In the genomic region with DNA sequence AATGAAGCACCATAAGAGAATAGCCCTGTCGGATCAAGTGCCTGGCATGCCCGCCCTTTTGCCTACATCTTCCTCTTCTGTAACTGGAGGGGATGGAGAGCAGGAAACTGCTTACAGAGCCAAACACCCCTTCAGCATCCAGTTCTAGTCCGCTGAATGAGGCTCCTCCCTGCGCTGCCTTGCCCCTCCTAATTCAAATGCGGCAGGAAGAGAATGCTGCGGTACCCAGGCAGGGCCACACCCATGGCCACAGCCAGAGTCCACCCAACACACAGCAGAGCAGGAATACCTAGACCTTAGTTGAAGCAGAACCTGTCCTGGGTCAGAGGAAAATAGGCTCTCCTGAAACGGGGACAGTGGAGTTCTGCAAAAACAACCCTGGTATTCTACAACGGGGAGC, we compare ENCODE assay signal across 17 mouse cellular contexts.
DNase-seq lines count a peak whose midpoint lies in the region; ATAC-seq and TF ChIP-seq lines count a peak whose summit lies in the region.
"Had no signal": no experiment of that assay in that cellular context is flagged by ENCODE, and none has a peak within 500 bp of the region (broad histone marks: within the 10 kb centered on the region; RNA-seq: fewer than 3 reads in every experiment).

No protein-coding gene starts in this region.

- H3K9ac ChIP-seq in limb, embryonic 11.5 days (ENCODE audit: low read length): no peak overlapping the region
- no peak overlapping the region for H3K9ac ChIP-seq in ES-Bruce4 (ENCODE audit: low read depth, poor library complexity, severe bottlenecking)
- H3K9ac ChIP-seq: embryonic facial prominence, embryonic 15.5 days; limb, embryonic 15.5 days had no signal

- no peak for TF ChIP-seq EP300 in ES-Bruce4 (IDR thresholded peaks at IDR 0.05; ENCODE audit: insufficient read depth, low read depth, low read length)

- H3K27me3 ChIP-seq in limb, embryonic 11.5 days (ENCODE audit: control insufficient read depth, insufficient read depth, low read length): peaks cover 64% of the 10 kb centered on the region
- peaks cover 90% of the 10 kb centered on the region for H3K27me3 ChIP-seq in limb, embryonic 10.5 days (ENCODE audit: low read depth, poor library complexity, severe bottlenecking)
- no peaks in the 10 kb centered on the region for H3K27me3 ChIP-seq in ES-Bruce4 (ENCODE audit: control insufficient read depth, insufficient read depth, low read length, poor library complexity, severe bottlenecking)
- H3K27me3 ChIP-seq in embryonic facial prominence, embryonic 10.5 days (replicated peaks; ENCODE audit: low read depth, poor library complexity, severe bottlenecking): peaks cover 91% of the 10 kb centered on the region

- 18% methylated on average over 8 of the region's 8 CpGs for WGBS in limb, embryonic 11.5 days
- WGBS in limb, embryonic 10.5 days: 23% methylated on average over 8 of the region's 8 CpGs
- 20% methylated on average over 8 of the region's 8 CpGs for WGBS in embryonic facial prominence, embryonic 10.5 days

- TF ChIP-seq CTCF in ES-Bruce4 (IDR thresholded peaks at IDR 0.05; ENCODE audit: low read depth, low read length): no peak

- H3K27ac ChIP-seq in limb, embryonic 11.5 days (replicated peaks; ENCODE audit: low read depth, low read length): no peak overlapping the region
- H3K27ac ChIP-seq in limb, embryonic 10.5 days: no peak overlapping the region
- H3K27ac ChIP-seq in ES-Bruce4 (ENCODE audit: insufficient read depth, low read length): peak overlapping the region; percentile 55
- H3K27ac ChIP-seq in embryonic facial prominence, embryonic 10.5 days (replicated peaks): no peak overlapping the region
- H3K27ac ChIP-seq: embryonic facial prominence, embryonic 15.5 days; forebrain, embryonic 10.5 days; limb, embryonic 15.5 days had no signal

- no peak for TF ChIP-seq POLR2A in ES-Bruce4 (IDR thresholded peaks at IDR 0.05; ENCODE audit: insufficient read depth, low read length)

- peaks cover 37% of the 10 kb centered on the region for H3K4me1 ChIP-seq in limb, embryonic 11.5 days (ENCODE audit: control insufficient read depth, insufficient read depth, low read length)
- peaks cover 86% of the 10 kb centered on the region for H3K4me1 ChIP-seq in limb, embryonic 10.5 days
- H3K4me1 ChIP-seq in ES-Bruce4 (ENCODE audit: control insufficient read depth, insufficient read depth, low read length): peaks cover 26% of the 10 kb centered on the region
- H3K4me1 ChIP-seq in embryonic facial prominence, embryonic 10.5 days: peaks cover 98% of the 10 kb centered on the region

- no peak for ATAC-seq in limb, embryonic 11.5 days (ENCODE audit: insufficient number of reproducible peaks, low FRiP score, low TSS enrichment, low read depth)

- peak; percentile 32 for DNase-seq in limb, embryonic 11.5 days (ENCODE audit: low spot score)
- no peak for DNase-seq in limb, embryonic 10.5 days (ENCODE audit: low spot score)
- DNase-seq in embryonic facial prominence, embryonic 10.5 days (ENCODE audit: low spot score): no peak
- DNase-seq in naive thymus-derived CD4-positive, alpha-beta T cell, adult 2 months (ENCODE audit: low read depth): peak; percentile 13
- DNase-seq in gastrocnemius, postnatal 4 days (ENCODE audit: low spot score in 2 of 2): no peak
- no peak for DNase-seq in cerebellum, postnatal 14 days
- DNase-seq: adrenal gland, postnatal 14 days; cerebellum, adult 11-12 months; cerebellum, postnatal 36 days; gastrocnemius, postnatal 10 days; heart, postnatal 10 days; kidney, adult 8-10 months; lung, postnatal 14 days had no signal

- H3K9me3 ChIP-seq in limb, embryonic 11.5 days (ENCODE audit: control insufficient read depth, low read length): no peaks in the 10 kb centered on the region; the same call in 1 of the 2 replicates
- H3K9me3 ChIP-seq in limb, embryonic 10.5 days (replicated peaks): no peaks in the 10 kb centered on the region
- no peaks in the 10 kb centered on the region for H3K9me3 ChIP-seq in ES-Bruce4 (replicated peaks; ENCODE audit: control insufficient read depth, insufficient read depth, low read length, poor library complexity, severe bottlenecking)
- H3K9me3 ChIP-seq in embryonic facial prominence, embryonic 10.5 days: no peaks in the 10 kb centered on the region
- H3K9me3 ChIP-seq: embryonic facial prominence, embryonic 15.5 days; forebrain, embryonic 10.5 days; limb, embryonic 15.5 days had no signal

- no peak overlapping the region for H3K4me3 ChIP-seq in limb, embryonic 11.5 days (ENCODE audit: low read depth, low read length)
- H3K4me3 ChIP-seq in limb, embryonic 10.5 days: no peak overlapping the region
- H3K4me3 ChIP-seq in ES-Bruce4 (ENCODE audit: low read depth, low read length): 0 out of 2 replicates have a peak overlapping the region, but pooled peaks have one; percentile 14
- peak overlapping the region; percentile 63 for H3K4me3 ChIP-seq in embryonic facial prominence, embryonic 10.5 days
- H3K4me3 ChIP-seq: embryonic facial prominence, embryonic 15.5 days; forebrain, embryonic 10.5 days; limb, embryonic 15.5 days had no signal

- no peak overlapping the region for H3K4me2 ChIP-seq in limb, embryonic 11.5 days (ENCODE audit: low read depth, severe bottlenecking)
- H3K4me2 ChIP-seq: embryonic facial prominence, embryonic 15.5 days; limb, embryonic 15.5 days had no signal

- H3K36me3 ChIP-seq in limb, embryonic 11.5 days (ENCODE audit: control insufficient read depth, insufficient read depth, low read length): no peaks in the 10 kb centered on the region
- no peaks in the 10 kb centered on the region for H3K36me3 ChIP-seq in limb, embryonic 10.5 days
- peaks cover 6% of the 10 kb centered on the region for H3K36me3 ChIP-seq in ES-Bruce4 (ENCODE audit: control insufficient read depth, insufficient read depth, low read length, poor library complexity, severe bottlenecking)
- H3K36me3 ChIP-seq in embryonic facial prominence, embryonic 10.5 days (replicated peaks): peaks cover 11% of the 10 kb centered on the region; the same call in 1 of the 2 replicates
- H3K36me3 ChIP-seq: embryonic facial prominence, embryonic 15.5 days; forebrain, embryonic 10.5 days; limb, embryonic 15.5 days had no signal

Comparison
In these comparisons a context has a peak if more than half of its experiments do, and no peak if none do; other contexts are left out.
1. DNase-seq: peak in limb, embryonic 11.5 days (single experiment) and naive thymus-derived CD4-positive, alpha-beta T cell, adult 2 months (single experiment); none in limb, embryonic 10.5 days (single experiment), embryonic facial prominence, embryonic 10.5 days (single experiment), gastrocnemius, postnatal 4 days (0 of 2) and cerebellum, postnatal 14 days (0 of 2).
2. H3K4me3 ChIP-seq: peak in ES-Bruce4 (single experiment) and embryonic facial prominence, embryonic 10.5 days (single experiment); none in limb, embryonic 11.5 days (single experiment) and limb, embryonic 10.5 days (single experiment).